Mouse (Mus musculus) lung, embryonic 14.5 days (tissue): Measurements from ENCODE around the gene Ntm. TPM values are rescaled to one million over a fixed set of nuclear protein-coding genes. Genes with fewer than 3 reads are reported as not detected.

Source experiments
- ATAC-seq: fragments of 200-750 bp; cut with Nextera tagmentation; 2 replicates; pipeline ENCODE4 v1.8.0; 2017; ENCODE audit warnings: mild to moderate bottlenecking, moderate TSS enrichment, moderate library complexity; ENCODE audit not compliant: insufficient read depth
- DNase-seq: peaks from one replicate; pipeline ENCODE4 v3.0.0-alpha.2; 2015
- H3K27ac ChIP-seq: fragments of 300-500 bp; sonication (generic); 2 replicates; pipeline ENCODE4 v1.5.1; 2014; ENCODE audit warnings: low read depth, mild to moderate bottlenecking, moderate library complexity
- H3K27me3 ChIP-seq: fragments of 300-500 bp; sonication (generic); 2 replicates; pipeline ENCODE4 v1.6.1; 2014; ENCODE audit warnings: low read length, control low read depth; ENCODE audit not compliant: insufficient read depth
- H3K36me3 ChIP-seq: fragments of 300-500 bp; sonication (generic); 2 replicates; pipeline ENCODE4 v1.6.1; 2014; ENCODE audit warnings: control low read depth; ENCODE audit not compliant: insufficient read depth
- H3K4me1 ChIP-seq: fragments of 300-500 bp; sonication (generic); 2 replicates; pipeline ENCODE4 v1.6.1; 2014; ENCODE audit warnings: antibody characterized with exemption, control low read depth; ENCODE audit not compliant: insufficient read depth
- H3K4me2 ChIP-seq: fragments of 300-500 bp; sonication (generic); 2 replicates; pipeline ENCODE4 v1.6.1; 2014; ENCODE audit warnings: mild to moderate bottlenecking
- H3K4me3 ChIP-seq: fragments of 300-500 bp; sonication (generic); 2 replicates; pipeline ENCODE4 v1.5.1; 2014; ENCODE audit warnings: low read depth, low read length
- H3K9ac ChIP-seq: fragments of 300-500 bp; sonication (generic); 2 replicates; pipeline ENCODE4 v1.6.1; 2014
- H3K9me3 ChIP-seq: fragments of 300-500 bp; sonication (generic); 2 replicates; pipeline ENCODE4 v1.6.1; 2016; ENCODE audit warnings: low read depth, low read length, control low read depth
- CTCF ChIP-seq: IDR thresholded peaks from 2 replicates; pipeline ENCODE4 v1.5.1; 2016; ENCODE audit warnings: antibody characterized with exemption, low read depth
- WGBS: fragments of 180-500 bp; shearing (Covaris S2); extraction: QIAGEN DNeasy Blood & Tissue Kit; methylation state at CpG from one replicate; pipeline ENCODE4 v1.1.7; 2014; 5-methylcytosine and 5-hydroxymethylcytosine counted together
- polyA plus RNA-seq: library from polyadenylated mRNA; unstranded; fragments of >200 nt; fragmentation: Nextera tagmentation; extraction: Ambion mirVana; gene quantifications from 2 replicates; pipeline ENCODE4 v1.2.1, GENCODE M21; 2014

The Ntm gene
- polyA plus RNA-seq, 1 experiment from 2014 or later: 22.1 TPM

DNA sequence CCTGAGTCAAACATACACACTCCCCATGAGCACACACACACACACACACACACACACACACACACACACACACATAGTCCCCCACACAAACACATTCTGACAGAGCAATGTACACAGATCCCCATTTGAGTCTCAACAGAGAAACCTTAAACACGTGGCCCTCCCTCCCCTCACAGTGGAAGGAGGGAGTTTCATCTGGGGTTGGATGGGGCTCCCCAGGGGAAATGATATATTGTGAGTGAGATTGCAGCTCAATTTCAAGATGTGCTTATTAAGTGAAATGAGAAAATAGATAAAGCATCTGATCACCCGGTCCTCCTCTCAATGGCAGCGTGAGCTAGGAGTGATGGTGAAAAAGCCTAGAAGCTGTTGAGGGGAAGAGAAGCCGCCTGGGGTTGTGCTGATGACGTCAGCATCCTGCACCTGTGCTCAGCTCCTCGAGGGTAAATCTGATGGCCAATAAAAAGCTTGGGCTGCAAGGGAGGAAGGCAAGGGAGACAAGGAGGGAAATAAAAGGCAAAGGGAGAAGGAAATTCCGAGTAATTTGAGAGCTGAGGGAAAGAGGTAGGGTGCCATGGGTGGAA, 801.8 kb downstream of the Ntm start:
- no peaks in the 10 kb centered on the region for H3K9me3 ChIP-seq
- no peak overlapping the region for H3K27ac ChIP-seq
- no peak for TF ChIP-seq CTCF
- H3K36me3 ChIP-seq: no peaks in the 10 kb centered on the region
- 26% methylated on average over 7 of the region's 7 CpGs for WGBS
- DNase-seq (no peak), ATAC-seq (no peak)
- no peaks in the 10 kb centered on the region for H3K27me3 ChIP-seq
- H3K4me1 ChIP-seq: no peaks in the 10 kb centered on the region
- no peak overlapping the region for H3K9ac ChIP-seq
- H3K4me3 ChIP-seq: no peak overlapping the region
- no peak overlapping the region for H3K4me2 ChIP-seq

DNA sequence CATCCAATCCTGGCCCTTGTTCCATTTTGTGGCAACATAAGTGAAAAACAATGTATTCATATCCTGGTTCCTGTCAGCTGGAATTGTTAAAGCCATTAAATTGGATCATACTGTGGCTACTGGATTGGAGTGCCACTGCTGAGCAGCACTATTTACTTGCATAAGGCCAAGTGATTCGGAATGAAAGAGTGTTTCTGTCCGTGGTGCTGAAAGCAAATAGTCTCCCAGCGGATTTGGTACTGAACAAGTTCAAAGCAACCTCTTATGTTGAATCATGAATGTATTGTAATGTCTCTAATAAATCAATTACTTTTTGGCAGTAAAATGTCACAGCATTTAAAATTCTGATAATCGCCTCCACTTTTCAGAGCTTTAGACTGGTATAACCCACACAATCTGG, 817.0 kb downstream of the Ntm start:
- Histone ChIP-seq H3K27me3 (no peaks in the 10 kb centered on the region), H3K4me3 (no peak overlapping the region), H3K36me3 (no peaks in the 10 kb centered on the region), H3K9me3 (no peaks in the 10 kb centered on the region), H3K4me2 (no peak overlapping the region), H3K4me1 (no peaks in the 10 kb centered on the region), H3K27ac (no peak overlapping the region), H3K9ac (no peak overlapping the region)
- DNase-seq (peak; percentile 93), ATAC-seq (no peak)
- 15% methylated on average over 4 of the region's 4 CpGs for WGBS
- TF ChIP-seq CTCF: no peak

DNA sequence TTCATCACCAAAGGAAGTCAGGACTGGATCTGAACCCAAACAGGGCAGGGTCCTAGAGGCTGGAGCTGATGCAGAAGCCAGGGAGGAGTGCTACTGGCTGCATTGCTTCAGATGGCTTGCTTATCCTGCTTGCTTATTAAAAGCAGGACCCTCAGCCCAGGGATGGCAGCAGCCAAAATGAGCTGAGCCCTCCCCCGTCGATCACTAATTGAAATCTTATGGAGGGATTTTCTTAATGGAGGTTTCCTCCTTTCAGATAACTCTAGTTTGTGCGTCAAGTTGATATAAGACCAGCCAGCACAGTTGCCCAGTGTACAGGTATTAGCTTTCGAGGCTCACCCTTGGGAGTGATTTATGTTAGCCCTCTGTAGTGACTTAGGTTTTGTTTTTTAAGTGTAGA, 826.9 kb downstream of the Ntm start:
- ATAC-seq (no peak), DNase-seq (no peak)
- Histone ChIP-seq H3K9ac (no peak overlapping the region), H3K27ac (no peak overlapping the region), H3K27me3 (no peaks in the 10 kb centered on the region), H3K4me1 (no peaks in the 10 kb centered on the region), H3K36me3 (no peaks in the 10 kb centered on the region), H3K9me3 (no peaks in the 10 kb centered on the region), H3K4me3 (no peak overlapping the region), H3K4me2 (no peak overlapping the region)
- no peak for TF ChIP-seq CTCF
- 82% methylated on average over 4 of the region's 4 CpGs for WGBS

DNA sequence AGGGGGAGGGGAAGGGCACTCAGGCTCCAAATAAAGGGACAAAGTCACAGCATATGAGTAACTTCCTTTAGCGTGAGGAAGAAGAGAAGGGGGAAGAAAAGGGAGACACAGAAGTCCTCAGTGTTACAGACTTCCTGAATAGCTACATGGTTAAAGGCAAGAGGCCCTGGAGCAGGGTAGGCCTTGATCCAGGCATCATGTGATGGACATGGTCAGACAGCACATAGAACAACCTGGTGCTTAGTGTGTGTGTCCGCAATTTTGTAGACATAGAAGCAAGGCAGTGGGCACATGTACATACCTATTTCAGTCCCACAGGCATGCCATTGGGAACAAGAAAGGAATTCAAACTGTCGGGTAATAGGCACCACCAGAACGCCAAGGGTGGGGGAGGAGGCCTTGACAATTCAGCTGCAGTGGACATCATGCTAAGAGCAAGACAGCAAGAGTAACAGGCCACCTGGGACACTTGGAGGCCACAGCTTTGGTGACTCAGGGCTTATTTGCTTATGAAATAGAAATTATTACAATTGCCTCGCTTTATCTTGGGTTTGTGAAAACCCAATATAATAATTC, 832.1 kb downstream of the Ntm start:
- Histone ChIP-seq H3K27me3 (no peaks in the 10 kb centered on the region), H3K4me3 (no peak overlapping the region), H3K27ac (no peak overlapping the region), H3K36me3 (no peaks in the 10 kb centered on the region), H3K4me2 (no peak overlapping the region), H3K9ac (no peak overlapping the region), H3K9me3 (no peaks in the 10 kb centered on the region), H3K4me1 (no peaks in the 10 kb centered on the region)
- WGBS: 80% methylated on average over 5 of the region's 5 CpGs
- ATAC-seq (no peak), DNase-seq (no peak)
- no peak for TF ChIP-seq CTCF

DNA sequence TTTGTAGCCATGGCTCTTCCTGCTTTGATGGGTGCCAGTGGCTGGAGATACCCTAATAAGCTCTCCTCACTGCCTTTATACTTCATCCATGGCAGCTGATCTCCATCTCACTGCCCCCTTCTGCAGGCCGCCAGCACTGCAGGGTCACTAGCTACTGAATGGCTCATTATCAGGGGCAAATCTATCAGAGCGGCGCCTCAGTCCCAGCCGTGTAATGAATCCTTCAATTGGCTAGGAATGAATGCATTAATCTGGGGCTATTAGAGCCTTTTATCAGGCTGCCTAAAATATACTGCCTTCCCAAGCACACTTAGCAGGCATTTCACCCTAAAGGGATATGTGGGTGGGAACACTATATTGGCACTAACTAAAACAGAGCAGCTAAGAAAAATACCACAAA, 832.6 kb downstream of the Ntm start:
- H3K4me3 ChIP-seq: no peak overlapping the region
- no peaks in the 10 kb centered on the region for H3K27me3 ChIP-seq
- DNase-seq (no peak), ATAC-seq (no peak)
- H3K4me1 ChIP-seq: no peaks in the 10 kb centered on the region
- WGBS: 71% methylated on average over 4 of the region's 4 CpGs
- H3K9me3 ChIP-seq: no peaks in the 10 kb centered on the region
- no peak overlapping the region for H3K9ac ChIP-seq
- no peak overlapping the region for H3K4me2 ChIP-seq
- TF ChIP-seq CTCF: no peak
- H3K27ac ChIP-seq: no peak overlapping the region
- H3K36me3 ChIP-seq: no peaks in the 10 kb centered on the region

DNA sequence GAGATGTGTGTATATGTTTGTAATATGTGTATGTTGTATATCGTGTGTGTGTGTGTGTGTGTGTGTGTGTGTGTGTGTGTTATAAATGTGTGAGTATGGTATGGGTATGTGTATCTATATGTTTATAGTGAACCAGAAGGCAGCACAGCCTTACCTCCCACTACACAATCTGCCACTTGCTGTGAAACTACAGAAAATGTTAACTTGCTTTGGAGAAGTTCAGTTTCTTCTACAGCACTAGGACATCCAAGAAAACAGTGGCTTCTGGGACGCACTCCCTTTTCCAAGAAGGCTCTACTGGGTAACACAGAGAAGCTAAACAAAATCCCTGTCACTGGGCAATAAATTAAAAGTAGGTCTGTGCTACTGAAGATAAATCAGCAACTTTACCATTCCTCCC, 834.5 kb downstream of the Ntm start:
- no peaks in the 10 kb centered on the region for H3K9me3 ChIP-seq
- H3K4me2 ChIP-seq: no peak overlapping the region
- WGBS: 93% methylated on average over 2 of the region's 2 CpGs
- no peaks in the 10 kb centered on the region for H3K4me1 ChIP-seq
- no peaks in the 10 kb centered on the region for H3K27me3 ChIP-seq
- no peak for DNase-seq
- no peak overlapping the region for H3K9ac ChIP-seq
- TF ChIP-seq CTCF: no peak
- H3K36me3 ChIP-seq: no peaks in the 10 kb centered on the region
- no peak overlapping the region for H3K4me3 ChIP-seq
- no peak overlapping the region for H3K27ac ChIP-seq
- no peak for ATAC-seq

DNA sequence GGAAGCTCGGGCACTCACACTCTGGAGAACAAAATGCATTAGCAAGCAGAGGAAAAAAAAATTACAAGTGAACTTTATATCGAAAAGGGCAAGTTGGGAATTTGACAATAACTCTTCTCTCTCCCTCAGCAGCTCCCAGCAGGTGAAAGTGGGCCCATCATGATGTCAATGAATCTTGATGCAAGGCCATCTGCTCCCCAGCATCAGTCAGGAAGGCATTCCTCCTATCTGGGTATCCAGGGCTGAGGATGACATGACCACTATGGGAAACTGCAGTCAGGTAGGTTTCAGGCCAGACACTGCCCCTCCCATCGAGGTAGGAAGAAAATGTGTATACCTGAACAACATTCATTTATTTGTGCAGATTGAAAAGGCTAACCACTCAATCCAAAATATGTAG, 838.5 kb downstream of the Ntm start:
- Histone ChIP-seq H3K27ac (no peak overlapping the region), H3K4me2 (no peak overlapping the region), H3K9ac (no peak overlapping the region), H3K4me3 (no peak overlapping the region), H3K27me3 (no peaks in the 10 kb centered on the region), H3K4me1 (no peaks in the 10 kb centered on the region), H3K9me3 (no peaks in the 10 kb centered on the region), H3K36me3 (no peaks in the 10 kb centered on the region)
- TF ChIP-seq CTCF: no peak
- WGBS: 67% methylated on average over 3 of the region's 3 CpGs
- DNase-seq (no peak), ATAC-seq (no peak)
